Mouse (Mus musculus): ENCODE results near the gene Dync1i1. TPM values are rescaled to one million over a fixed set of nuclear protein-coding genes. Genes with fewer than 3 reads are reported as not detected.
"Not testable (repeated sequence)": the region's sequence is repeated elsewhere in the genome, so short reads cannot be mapped to it uniquely, and the experiment has no call there.

Gene Dync1i1
- total and polyA plus RNA-seq, 3 experiments: 0.41 to 0.43 (median 0.42) TPM

DNA sequence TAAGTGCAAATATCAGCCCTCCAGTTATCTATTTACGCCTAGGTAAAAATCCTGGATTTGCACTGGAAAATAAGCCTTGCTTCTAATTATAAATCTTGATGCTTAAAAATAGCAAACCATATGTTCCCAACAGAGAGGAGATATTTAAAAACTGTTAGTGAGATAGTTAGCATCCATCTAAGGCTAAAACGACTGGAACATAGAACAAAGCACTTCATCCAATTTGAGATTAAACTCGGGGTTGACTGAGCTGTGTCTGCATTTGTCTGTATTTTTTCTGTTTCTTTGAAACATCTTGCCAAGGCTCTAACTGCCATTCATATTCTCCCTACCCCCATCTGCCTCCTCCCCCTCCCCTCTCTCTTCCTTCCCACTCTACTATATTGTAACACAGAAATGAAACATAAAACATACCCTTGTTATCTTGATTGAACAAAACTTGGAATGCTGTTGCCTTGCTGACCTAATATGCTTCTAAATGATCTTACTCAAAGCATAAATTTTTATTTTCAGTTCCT, 10.3 kb upstream of the Dync1i1 start:
- Histone ChIP-seq H3K79me2 (replicated peaks; ENCODE audit: control insufficient read depth, insufficient read depth, low read length) (no peaks in the 10 kb centered on the region), H3K9ac (ENCODE audit: low read depth, low read length) (no peak overlapping the region), H3K4me1 (ENCODE audit: control insufficient read depth, insufficient read depth, low read length) (no peaks in the 10 kb centered on the region), H3K4me3 (no peak overlapping the region), H3K36me3 (ENCODE audit: control insufficient read depth, insufficient read depth, low read length) (no peaks in the 10 kb centered on the region), H3K27ac (no peak overlapping the region), H3K27me3 (ENCODE audit: control insufficient read depth, insufficient read depth, low read length) (no peaks in the 10 kb centered on the region)
- intact Hi-C loops (cut with DNase I): no loop called here
- TF ChIP-seq EP300 (IDR thresholded peaks at IDR 0.05; ENCODE audit: insufficient read depth, low read depth, low read length) (no peak), CTCF (IDR thresholded peaks at IDR 0.05) (no peak), POLR2A (IDR thresholded peaks at IDR 0.05; ENCODE audit: insufficient read depth, low read depth, low read length) (no peak)
- 45% methylated on average over 3 of the region's 3 CpGs for WGBS
- DNase-seq: no peak

DNA sequence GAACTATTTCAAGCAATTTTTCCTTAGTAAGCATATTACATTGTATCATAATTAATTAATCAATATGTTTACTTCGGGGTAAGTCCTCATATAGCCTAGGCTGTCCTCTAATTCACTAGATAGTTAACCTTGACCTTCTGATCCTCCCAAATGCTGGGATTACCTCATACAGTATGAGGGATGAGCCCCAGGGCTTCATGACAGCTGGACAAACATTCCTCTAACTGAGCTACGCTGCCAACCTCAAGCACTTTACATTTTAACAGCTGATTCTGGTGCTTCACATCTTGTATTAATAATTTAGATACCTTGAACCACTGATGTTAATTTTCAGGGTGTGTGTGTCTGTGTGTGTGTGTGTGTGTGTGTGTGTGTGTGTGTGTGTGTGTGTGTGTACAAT, 6.5 kb upstream of the Dync1i1 start:
- Histone ChIP-seq H3K9ac (ENCODE audit: low read depth, low read length) (no peak overlapping the region), H3K79me2 (replicated peaks; ENCODE audit: control insufficient read depth, insufficient read depth, low read length) (no peaks in the 10 kb centered on the region), H3K4me3 (no peak overlapping the region), H3K36me3 (ENCODE audit: control insufficient read depth, insufficient read depth, low read length) (no peaks in the 10 kb centered on the region), H3K4me1 (ENCODE audit: control insufficient read depth, insufficient read depth, low read length) (no peaks in the 10 kb centered on the region), H3K27ac (no peak overlapping the region), H3K27me3 (ENCODE audit: control insufficient read depth, insufficient read depth, low read length) (no peaks in the 10 kb centered on the region)
- DNase-seq: no peak
- intact Hi-C loops (cut with DNase I): no loop called here
- TF ChIP-seq CTCF (IDR thresholded peaks at IDR 0.05): no peak
- no peak for TF ChIP-seq POLR2A (IDR thresholded peaks at IDR 0.05; ENCODE audit: insufficient read depth, low read depth, low read length)
- TF ChIP-seq EP300 (IDR thresholded peaks at IDR 0.05; ENCODE audit: insufficient read depth, low read depth, low read length): no peak
- WGBS: 65% methylated on average over 2 of the region's 2 CpGs

DNA sequence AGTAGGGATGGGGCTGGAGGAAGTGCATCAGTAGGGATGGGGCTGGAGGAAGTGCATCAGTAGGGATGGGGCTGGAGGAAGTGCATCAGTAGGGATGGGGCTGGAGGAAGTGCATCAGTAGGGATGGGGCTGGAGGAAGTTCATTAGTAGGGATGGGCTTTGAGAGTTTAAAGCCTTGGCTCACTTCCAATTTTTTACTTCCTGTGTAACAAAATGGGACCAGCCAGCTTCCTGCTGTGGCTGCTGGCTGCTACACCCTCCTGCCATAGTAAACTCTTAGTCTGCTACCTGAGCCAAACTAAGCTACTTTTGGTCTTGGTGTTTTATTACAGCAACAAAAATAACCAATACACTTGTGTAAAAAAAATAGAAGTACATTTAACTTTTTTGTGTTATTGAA, 4.7 kb upstream of the Dync1i1 start:
- H3K4me1 ChIP-seq (ENCODE audit: control insufficient read depth, insufficient read depth, low read length); H3K27ac ChIP-seq; H3K36me3 ChIP-seq (ENCODE audit: control insufficient read depth, insufficient read depth, low read length); intact Hi-C loops (cut with DNase I); H3K4me3 ChIP-seq; H3K79me2 ChIP-seq (replicated peaks; ENCODE audit: control insufficient read depth, insufficient read depth, low read length); DNase-seq; H3K27me3 ChIP-seq (ENCODE audit: control insufficient read depth, insufficient read depth, low read length); H3K9ac ChIP-seq (ENCODE audit: low read depth, low read length): not testable (repeated sequence)

DNA sequence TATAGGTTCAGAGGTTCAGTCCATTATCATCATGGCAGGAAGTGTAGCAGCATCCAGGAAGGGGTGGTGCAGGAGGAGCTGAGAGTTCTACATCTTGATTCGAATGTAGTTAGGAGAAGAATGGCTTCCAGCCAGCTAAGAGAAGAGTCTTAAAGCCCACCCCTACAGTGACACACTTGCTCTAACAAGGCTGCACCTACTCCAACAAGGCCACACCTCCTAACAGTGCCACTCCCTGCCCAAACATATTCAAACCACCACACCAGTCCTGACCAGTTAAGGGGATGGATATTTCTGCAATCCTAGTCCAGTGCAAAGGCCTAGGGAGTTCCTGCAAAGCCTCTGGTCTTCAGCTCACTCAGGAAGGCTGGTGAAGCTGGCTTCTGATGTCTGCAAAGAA, 1.5 kb upstream of the Dync1i1 start:
- no peaks in the 10 kb centered on the region for H3K36me3 ChIP-seq (ENCODE audit: control insufficient read depth, insufficient read depth, low read length)
- intact Hi-C loops (cut with DNase I): no loop called here
- TF ChIP-seq POLR2A (IDR thresholded peaks at IDR 0.05; ENCODE audit: insufficient read depth, low read depth, low read length): no peak
- no peak for TF ChIP-seq CTCF (IDR thresholded peaks at IDR 0.05)
- TF ChIP-seq EP300 (IDR thresholded peaks at IDR 0.05; ENCODE audit: insufficient read depth, low read depth, low read length): no peak
- no peaks in the 10 kb centered on the region for H3K79me2 ChIP-seq (replicated peaks; ENCODE audit: control insufficient read depth, insufficient read depth, low read length)
- no peak overlapping the region for H3K4me3 ChIP-seq
- no peak overlapping the region for H3K27ac ChIP-seq
- WGBS: 54% methylated on average over 1 of the region's 1 CpGs
- DNase-seq: no peak
- H3K9ac ChIP-seq (ENCODE audit: low read depth, low read length): no peak overlapping the region
- H3K27me3 ChIP-seq (ENCODE audit: control insufficient read depth, insufficient read depth, low read length): 0 out of 2 replicates have a peak, but pooled peaks cover 1% of the 10 kb centered on the region
- peaks cover 1% of the 10 kb centered on the region; the same call in 1 of the 2 replicates for H3K4me1 ChIP-seq (ENCODE audit: control insufficient read depth, insufficient read depth, low read length)

DNA sequence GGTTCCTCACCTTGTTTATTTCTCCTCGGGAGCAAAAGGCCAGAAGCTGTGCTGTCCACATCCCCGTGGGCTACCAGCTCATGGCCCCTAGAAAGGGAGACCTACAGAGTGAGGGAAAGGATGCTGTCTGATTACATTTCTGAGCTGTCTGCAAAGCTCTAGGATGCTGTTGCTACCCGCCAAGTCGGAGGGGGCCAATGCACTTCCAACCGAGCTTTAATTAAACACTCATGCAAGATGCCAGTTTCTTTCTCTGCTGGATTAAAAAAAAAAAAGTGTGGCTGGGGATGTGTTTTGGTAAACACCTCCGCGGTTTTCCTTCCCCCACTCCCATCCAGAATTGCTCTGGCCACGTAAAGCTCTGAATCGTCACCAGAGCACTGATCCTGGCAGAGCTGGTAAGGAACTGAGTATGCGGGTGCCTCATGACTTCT, 815 bp downstream of the Dync1i1 start:
- Histone ChIP-seq H3K79me2 (replicated peaks; ENCODE audit: control insufficient read depth, insufficient read depth, low read length) (no peaks in the 10 kb centered on the region), H3K27ac (no peak overlapping the region), H3K36me3 (ENCODE audit: control insufficient read depth, insufficient read depth, low read length) (no peaks in the 10 kb centered on the region), H3K4me3 (no peak overlapping the region; the same call in 1 of the 2 replicates), H3K27me3 (ENCODE audit: control insufficient read depth, insufficient read depth, low read length) (0 out of 2 replicates have a peak, but pooled peaks cover 1% of the 10 kb centered on the region), H3K4me1 (ENCODE audit: control insufficient read depth, insufficient read depth, low read length) (peaks cover 1% of the 10 kb centered on the region; the same call in 1 of the 2 replicates), H3K9ac (ENCODE audit: low read depth, low read length) (no peak overlapping the region)
- 8% methylated on average over 10 of the region's 10 CpGs for whole genome bisulfite sequencing
- intact Hi-C loops (cut with DNase I): no loop called here
- no peak for DNase-seq
- TF ChIP-seq EP300 (IDR thresholded peaks at IDR 0.05; ENCODE audit: insufficient read depth, low read depth, low read length) (no peak), CTCF (IDR thresholded peaks at IDR 0.05) (no peak), POLR2A (IDR thresholded peaks at IDR 0.05; ENCODE audit: insufficient read depth, low read depth, low read length) (no peak)

DNA sequence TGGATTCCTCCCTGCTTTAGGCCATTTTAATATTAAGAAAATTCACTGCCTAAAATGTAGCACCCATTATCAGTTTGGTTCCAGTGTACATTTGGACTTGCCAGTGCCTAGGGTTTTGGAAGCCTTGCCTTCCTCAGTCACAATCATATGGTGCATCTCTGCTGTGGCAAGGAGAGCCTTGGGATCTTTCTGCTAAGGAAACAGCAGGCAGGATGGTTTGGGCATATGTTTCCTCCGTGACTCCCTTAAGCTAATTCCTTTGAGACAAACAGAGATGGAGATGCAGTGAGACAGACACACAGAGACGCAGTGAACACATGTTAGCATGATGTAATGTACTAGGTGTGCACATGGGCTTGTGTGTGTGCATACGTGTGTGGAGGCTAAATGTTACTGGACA, 7.8 kb downstream of the Dync1i1 start:
- TF ChIP-seq EP300 (IDR thresholded peaks at IDR 0.05; ENCODE audit: insufficient read depth, low read depth, low read length): no peak
- TF ChIP-seq POLR2A (IDR thresholded peaks at IDR 0.05; ENCODE audit: insufficient read depth, low read depth, low read length): no peak
- TF ChIP-seq CTCF (IDR thresholded peaks at IDR 0.05): no peak
- DNase-seq: no peak
- Histone ChIP-seq H3K79me2 (replicated peaks; ENCODE audit: control insufficient read depth, insufficient read depth, low read length) (no peaks in the 10 kb centered on the region), H3K27me3 (ENCODE audit: control insufficient read depth, insufficient read depth, low read length) (no peaks in the 10 kb centered on the region), H3K9ac (ENCODE audit: low read depth, low read length) (no peak overlapping the region), H3K27ac (no peak overlapping the region), H3K4me1 (ENCODE audit: control insufficient read depth, insufficient read depth, low read length) (no peaks in the 10 kb centered on the region), H3K36me3 (ENCODE audit: control insufficient read depth, insufficient read depth, low read length) (no peaks in the 10 kb centered on the region), H3K4me3 (no peak overlapping the region)
- 75% methylated on average over 3 of the region's 3 CpGs for WGBS
- intact Hi-C loops (cut with DNase I): no loop called here
